Mouse (Mus musculus) small intestine, adult 2 months (tissue): ENCODE measurements around the gene Tnfsf9.

Experiments
- CTCF ChIP-seq: fragments of 200-500 bp; IDR thresholded peaks from 2 replicates; pipeline ENCODE4 v1.5.1; 2012; ENCODE audit warnings: low read depth, mild to moderate bottlenecking, control low read depth, inconsistent platforms, low read length, moderate library complexity, mixed read lengths; ENCODE audit not compliant: insufficient replicate concordance, insufficient read length; ENCODE audit errors: extremely low read depth
- POLR2A ChIP-seq: fragments of 200-500 bp; IDR thresholded peaks from 2 replicates; pipeline ENCODE4 v1.6.1; 2012; ENCODE audit warnings: low read depth, mild to moderate bottlenecking, control low read depth, inconsistent platforms, low read length, moderate library complexity

- TF ChIP-seq POLR2A, result no peak
- no peak for TF ChIP-seq CTCF
Observed at GRCm38 (mm10) chr17:57058891-57059485, 46.1 kb upstream of the Tnfsf9 start, which contains the start of gene Crb3.
